Mouse (Mus musculus) MN1 (cell line): Measurements from ENCODE around the gene Pttg1.

Source experiments
- DNase-seq: peaks from one replicate; pipeline ENCODE4 v3.0.0-alpha.2; 2016; ENCODE audit warnings: low spot score

Pttg1 gene

GRCm38 (mm10) chr11:43408888-43409287 lies 17.2 kb downstream of the Pttg1 start:
- no peak for DNase-seq

DNA sequence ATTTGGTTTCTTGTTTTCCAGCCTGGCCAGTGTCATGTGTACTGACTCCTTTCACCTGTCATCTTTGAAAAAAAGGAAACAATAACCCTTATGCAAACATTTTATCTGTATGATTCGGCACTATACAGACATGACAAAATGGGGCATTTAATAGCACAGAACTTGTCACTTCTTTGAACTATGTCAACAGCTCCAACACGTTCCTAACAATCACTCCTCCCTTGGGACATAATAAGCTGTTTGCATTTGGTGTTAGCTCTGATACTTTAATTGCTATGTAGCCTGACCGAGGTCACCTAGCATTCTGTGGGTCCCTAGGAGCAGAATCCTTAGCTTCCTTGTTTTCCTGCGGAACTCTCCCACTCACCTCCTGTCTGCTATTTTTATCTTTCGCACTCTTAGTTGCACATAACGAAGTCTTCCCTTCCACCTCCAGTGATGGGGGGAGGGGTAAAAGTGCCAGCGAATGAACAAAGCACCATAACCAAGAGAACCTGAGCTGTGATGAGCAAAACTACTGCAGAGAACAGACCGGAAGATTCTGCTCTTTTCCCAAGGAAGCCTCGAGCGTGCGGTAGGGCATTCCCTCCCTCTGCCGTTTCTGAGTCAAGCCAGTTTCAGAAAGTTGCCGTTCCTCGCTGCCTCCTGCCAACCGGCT lies 21.8 kb downstream of the Pttg1 start:
- DNase-seq: no peak

- no peak for DNase-seq
Observed at GRCm38 (mm10) chr11:43400131-43400530, 25.9 kb downstream of the Pttg1 start.

DNA sequence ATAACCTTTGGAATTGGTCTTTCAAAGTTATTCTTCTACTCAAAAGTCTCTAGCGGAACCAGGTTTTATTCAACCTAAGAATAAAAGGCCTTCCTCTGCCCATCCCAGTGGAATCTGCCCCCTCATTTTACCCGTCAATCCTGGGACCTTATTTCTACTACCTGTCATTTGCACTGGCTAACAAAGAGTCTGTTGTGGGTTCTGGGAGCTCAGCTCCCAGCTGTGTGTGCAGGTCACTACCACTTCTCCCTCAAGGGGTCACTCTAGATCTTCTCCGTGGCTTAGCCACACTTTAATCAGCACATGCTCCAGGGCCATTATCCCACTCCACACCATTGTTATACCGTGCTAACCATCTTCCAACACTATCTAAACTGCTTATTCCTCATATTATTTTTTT lies 26.8 kb downstream of the Pttg1 start:
- no peak for DNase-seq

- DNase-seq: no peak
Observed at GRCm38 (mm10) chr11:43396672-43397071, 29.4 kb downstream of the Pttg1 start.

DNA sequence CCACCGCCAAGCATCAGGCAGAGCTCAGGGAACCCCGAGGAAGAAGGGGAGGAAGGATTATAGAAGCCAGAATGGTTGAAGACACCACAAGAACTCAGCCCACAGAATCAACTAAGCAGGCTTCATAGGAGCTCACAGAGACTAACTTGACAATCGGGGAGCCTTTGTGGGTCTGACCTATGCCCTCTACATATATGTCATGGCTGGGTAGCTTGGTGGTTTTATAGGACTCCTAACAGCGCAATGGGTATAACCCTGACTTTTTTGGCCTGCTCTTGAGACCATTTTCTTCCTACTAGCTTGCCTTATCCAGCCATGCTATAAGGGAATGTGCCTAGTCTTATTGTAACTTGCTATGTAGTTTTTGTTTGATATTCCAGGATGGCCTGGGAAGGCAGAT lies 29.8 kb downstream of the Pttg1 start:
- DNase-seq: no peak

DNA sequence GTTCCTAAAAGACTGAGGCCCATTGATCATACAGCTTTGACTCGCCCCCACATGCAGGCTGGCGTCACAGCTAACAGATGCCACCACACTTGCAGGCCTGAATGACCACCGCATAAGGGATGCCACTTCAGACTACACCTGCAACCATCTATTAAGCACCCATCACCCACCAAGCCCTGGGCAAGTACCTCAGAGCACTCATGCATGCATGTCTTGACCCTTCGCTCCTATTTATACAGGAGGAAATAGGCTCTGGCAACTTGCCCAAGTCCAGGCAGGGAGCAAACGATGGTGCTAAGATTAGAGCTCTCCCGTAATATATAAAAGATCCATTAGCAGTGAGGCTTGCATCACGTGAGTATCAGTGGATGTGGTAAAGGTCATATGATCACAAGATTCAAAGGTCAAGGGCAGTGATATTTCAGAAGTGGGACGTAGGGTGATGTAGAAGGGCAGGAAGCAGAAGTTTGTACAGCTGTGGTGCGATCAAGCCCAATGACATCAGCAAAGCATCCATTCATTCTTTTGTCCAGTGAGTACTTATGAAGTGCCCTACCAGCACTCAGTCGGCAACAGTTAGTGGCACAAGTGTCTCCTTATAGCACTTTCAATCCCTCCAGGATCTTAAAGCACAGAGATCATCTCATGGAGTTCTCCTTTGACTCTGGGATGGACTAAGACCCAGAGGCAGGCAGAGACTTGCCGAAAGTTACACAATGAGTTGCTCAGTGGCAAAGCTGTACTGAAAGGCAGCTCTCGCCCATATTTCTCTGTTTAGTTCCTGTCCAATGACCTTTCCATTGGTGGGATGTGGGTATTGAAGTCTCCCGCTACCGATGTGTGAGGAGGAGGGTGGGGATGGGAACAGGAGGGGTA lies 30.7 kb downstream of the Pttg1 start:
- no peak for DNase-seq

GRCm38 (mm10) chr11:43393325-43393724 lies 32.7 kb downstream of the Pttg1 start:
- no peak for DNase-seq

DNA sequence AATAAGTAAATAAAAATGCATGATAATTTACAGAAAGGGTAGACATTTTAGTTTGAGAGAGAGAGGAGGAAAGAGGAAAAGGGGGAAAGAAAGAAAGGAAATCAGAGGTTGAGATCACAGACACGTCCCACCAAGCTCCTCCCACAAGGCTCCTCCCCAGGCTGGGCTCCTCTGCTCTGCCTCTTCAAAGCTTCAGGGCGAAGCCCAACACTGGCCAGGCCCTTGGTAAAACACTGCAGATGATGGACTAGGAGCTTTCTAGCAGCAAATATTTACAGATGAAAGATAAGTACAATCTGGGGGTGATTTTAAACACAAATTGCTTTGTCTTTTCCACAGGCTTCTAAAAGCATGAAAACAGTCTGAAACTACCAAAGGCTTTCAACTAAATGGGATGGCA lies 33.3 kb downstream of the Pttg1 start:
- no peak for DNase-seq

DNA sequence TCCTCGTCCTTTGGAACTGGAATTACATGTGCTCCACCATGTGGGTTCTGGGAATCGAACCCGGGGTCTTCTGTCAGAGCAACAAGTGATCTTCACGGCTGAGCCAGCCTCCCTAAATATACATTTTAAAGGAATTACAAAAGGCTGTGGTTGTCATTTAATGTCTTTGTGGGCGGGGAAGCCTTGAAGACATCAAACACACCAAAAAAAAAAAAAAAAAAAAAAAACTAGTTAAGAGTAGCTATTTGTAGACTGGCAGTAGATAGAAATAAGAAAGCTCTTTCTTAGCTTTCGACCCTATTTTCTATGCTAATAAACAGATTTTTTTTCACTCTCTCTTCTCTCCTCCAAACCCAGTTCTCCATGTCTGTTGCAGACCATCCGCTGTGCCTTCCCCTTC lies 36.9 kb downstream of the Pttg1 start:
- no peak for DNase-seq

- DNase-seq: no peak
Observed at GRCm38 (mm10) chr11:43388122-43389097, 37.6 kb downstream of the Pttg1 start.

DNA sequence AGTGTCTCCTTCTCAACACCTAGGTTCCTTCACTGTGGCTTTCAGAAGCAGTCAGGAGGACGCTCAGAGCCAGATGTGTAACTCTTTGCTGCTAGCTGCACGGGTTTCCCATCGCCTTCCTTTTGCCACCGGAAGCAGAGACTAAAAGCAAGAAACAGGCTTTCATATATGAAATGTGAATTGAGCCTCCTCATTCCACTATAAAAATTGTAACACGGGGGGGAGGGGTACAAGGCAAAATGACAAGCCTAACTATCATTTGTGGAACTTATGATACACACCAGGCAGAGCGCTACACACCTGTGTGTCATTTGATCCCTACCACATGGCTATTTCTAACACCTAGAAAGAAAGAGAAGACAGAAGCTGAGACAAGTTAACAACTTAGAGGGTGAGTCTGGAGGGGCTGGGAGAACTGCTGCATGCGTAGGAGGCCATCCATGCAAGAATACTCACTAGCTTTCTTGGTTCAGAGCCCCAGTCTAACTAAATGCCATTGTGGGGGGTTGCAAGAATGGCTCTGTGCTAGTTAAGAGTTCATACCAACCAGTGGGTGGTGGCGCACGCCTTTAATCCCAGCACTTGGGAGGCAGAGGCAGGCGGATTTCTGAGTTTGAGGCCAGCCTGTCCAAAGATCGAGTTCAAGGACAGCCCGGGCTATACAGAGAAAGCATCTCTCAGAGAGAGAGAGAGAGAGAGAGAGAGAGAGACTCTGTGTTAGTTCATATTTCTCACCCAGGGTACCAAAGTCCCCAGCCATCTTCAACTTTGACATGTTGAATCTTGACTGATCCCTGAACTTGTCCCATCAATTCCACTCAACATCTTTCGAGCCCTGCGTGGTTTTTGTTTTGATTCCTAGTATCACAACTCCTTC lies 38.8 kb downstream of the Pttg1 start:
- no peak for DNase-seq

DNA sequence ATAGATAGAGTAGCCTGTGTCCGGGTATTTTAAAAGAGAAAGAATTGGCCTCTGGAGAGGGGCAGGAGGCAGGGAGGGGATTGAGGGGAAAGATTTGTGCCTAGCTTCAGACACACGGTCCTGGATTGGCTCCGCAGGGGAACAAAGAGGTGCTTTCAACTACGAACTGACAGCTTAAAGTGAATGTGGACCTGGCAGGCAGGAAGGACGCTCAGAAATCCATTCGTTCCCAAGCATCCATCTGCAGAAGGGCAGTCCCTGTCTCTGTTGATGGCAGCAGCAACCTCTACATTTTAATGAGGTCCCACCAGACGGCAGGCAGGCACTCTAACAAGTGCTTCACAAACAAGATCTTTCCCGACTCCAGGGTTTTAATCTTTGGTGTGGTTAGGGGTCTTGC lies 40.3 kb downstream of the Pttg1 start:
- DNase-seq: no peak

- peak; percentile 13 for DNase-seq
Observed at GRCm38 (mm10) chr11:43385055-43385649, 40.9 kb downstream of the Pttg1 start.

- no peak for DNase-seq
Observed at GRCm38 (mm10) chr11:43383581-43383980, 42.5 kb downstream of the Pttg1 start.

DNA sequence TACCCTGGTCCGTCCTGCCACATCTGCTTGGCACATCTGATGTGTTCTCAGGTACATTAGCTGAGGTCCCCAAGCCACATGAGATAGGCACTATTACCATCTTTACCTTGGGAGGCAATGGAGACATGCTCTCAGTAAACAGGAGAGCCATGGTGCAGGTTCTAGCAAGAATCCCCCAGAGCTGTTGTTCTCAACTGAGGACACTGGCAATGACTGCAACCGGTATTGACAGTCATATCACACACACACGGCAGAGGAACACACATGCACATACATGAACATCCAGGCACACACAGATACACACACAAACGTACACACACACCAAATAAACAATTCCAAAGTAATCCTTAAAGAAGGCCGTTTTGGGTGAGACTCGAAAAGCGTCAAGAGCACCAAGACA lies 45.1 kb downstream of the Pttg1 start:
- DNase-seq: no peak

DNA sequence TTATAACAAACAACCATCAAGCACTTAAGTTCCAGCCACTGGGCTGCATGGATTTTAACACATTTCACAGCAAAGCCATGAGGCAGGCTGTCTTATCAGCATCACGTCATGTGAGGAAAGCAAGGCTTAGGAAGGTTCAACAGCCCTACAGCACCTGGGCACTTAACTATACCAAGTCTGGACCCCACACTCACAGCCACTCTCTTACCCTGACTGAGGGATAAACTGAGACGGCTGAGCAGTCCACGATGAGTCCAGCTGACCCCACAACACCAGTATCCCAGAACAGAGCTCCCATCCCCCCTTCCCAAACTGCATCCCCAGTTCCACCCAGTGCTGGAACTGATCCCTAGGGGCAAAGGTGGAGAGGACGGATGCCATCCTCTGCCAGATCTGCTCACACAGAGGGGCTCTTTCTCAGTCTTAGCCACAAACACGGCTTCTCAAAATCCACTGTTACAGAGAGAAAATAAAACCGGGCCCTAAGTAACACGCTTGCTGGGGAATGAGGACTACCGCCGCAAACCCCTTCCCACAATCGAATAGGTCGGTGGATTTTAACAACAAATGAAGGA lies 46.1 kb downstream of the Pttg1 start:
- no peak for DNase-seq

- no peak for DNase-seq
Observed at GRCm38 (mm10) chr11:43379488-43379887, 46.6 kb downstream of the Pttg1 start.

DNA sequence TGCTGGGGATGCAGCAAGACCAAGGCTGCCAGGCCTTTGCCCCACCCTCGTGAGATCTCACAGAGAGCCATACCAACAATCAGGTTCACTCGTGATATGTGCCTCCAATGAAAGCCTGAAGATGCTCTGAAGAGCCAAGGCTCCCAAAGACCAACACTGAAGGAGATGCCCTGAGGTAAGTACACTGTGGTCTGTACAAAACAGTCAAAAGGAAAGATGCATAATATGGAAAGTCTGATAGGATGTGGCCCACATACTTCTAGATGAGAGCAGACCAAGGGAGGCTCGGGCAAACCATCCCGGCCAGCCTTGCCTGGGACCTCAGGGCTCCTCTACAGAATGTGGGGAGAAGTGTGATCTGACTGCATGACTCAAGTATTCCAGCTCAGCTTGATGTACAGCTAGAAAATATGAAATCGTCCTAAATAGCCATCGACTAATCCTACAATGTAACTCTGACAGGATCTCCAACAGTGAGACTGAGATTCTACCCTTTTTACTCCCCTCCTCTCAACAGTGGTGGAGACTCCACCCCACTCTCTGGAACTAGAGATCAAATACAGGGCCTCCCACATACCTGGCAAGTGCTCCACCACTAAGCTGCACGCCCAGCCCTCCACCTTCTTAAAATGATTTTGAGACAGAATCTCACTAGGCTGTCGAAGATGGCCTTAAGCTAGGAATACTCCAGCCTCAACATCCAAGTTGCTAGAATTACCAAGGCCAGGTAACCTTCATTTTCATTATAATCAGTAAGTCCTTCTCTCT lies 48.8 kb downstream of the Pttg1 start:
- DNase-seq: no peak

- no peak for DNase-seq
Observed at GRCm38 (mm10) chr11:43376598-43376997, 49.5 kb downstream of the Pttg1 start.
